Mouse (Mus musculus) heart, embryonic 15.5 days (tissue): Measurements from ENCODE around the gene Trmt11. TPM values are rescaled to one million over a fixed set of nuclear protein-coding genes. Genes with fewer than 3 reads are reported as not detected.
A peak's percentile ranks its signal among the peaks of the same experiment; 100 is the strongest.
"Not testable (repeated sequence)": the region's sequence is repeated elsewhere in the genome, so short reads cannot be mapped to it uniquely, and the experiment has no call there.

Experiments used
- ATAC-seq: fragments of 200-750 bp; cut with Nextera tagmentation; replicated peaks from 2 replicates; pipeline ENCODE4 v1.8.0; 2017; ENCODE audit warnings: low read depth, moderate TSS enrichment; ENCODE audit not compliant: insufficient number of reproducible peaks, insufficient read depth, low FRiP score
- H3K27ac ChIP-seq: fragments of 300-500 bp; sonication (generic); 2 replicates; pipeline ENCODE4 v1.5.1; 2015; ENCODE audit warnings: mild to moderate bottlenecking, inconsistent platforms
- H3K27me3 ChIP-seq: fragments of 300-500 bp; sonication (generic); 2 replicates; pipeline ENCODE4 v1.6.1; 2015; ENCODE audit warnings: inconsistent platforms
- H3K36me3 ChIP-seq: fragments of 300-500 bp; sonication (generic); 2 replicates; pipeline ENCODE4 v1.6.1; 2015; ENCODE audit warnings: mild to moderate bottlenecking, inconsistent platforms
- H3K4me1 ChIP-seq: fragments of 300-500 bp; sonication (generic); replicated peaks from 2 replicates; pipeline ENCODE4 v1.6.1; 2015; ENCODE audit warnings: inconsistent platforms
- H3K4me2 ChIP-seq: fragments of 300-500 bp; sonication (generic); 2 replicates; pipeline ENCODE4 v1.6.1; 2015; ENCODE audit warnings: inconsistent platforms, mild to moderate bottlenecking, moderate library complexity
- H3K4me3 ChIP-seq: fragments of 300-500 bp; sonication (generic); 2 replicates; pipeline ENCODE4 v1.5.1; 2015; ENCODE audit warnings: mild to moderate bottlenecking, inconsistent platforms
- H3K9ac ChIP-seq: fragments of 300-500 bp; sonication (generic); 2 replicates; pipeline ENCODE4 v1.6.1; 2015; ENCODE audit warnings: mild to moderate bottlenecking, inconsistent platforms
- H3K9me3 ChIP-seq: fragments of 300-500 bp; sonication (generic); replicated peaks from 2 replicates; pipeline ENCODE4 v1.6.1; 2016; ENCODE audit warnings: inconsistent platforms
- WGBS: fragments of 180-500 bp; shearing (Covaris S2); methylation state at CpG from one replicate; pipeline ENCODE4 v1.1.7; 2015; ENCODE audit warnings: mixed read lengths; 5-methylcytosine and 5-hydroxymethylcytosine counted together
- polyA plus RNA-seq: library from polyadenylated mRNA; unstranded; fragments of >200 nt; fragmentation: Nextera tagmentation; extraction: Ambion mirVana; gene quantifications from 2 replicates; pipeline ENCODE4 v1.2.1, GENCODE M21; 2015

The Trmt11 gene
- 12.6 and 16.1 TPM in 2 replicates for polyA plus RNA-seq

GRCm38 (mm10) chr10:30600542-30600966 lies at the start of gene Trmt11:
Gene Trmt11 (minus strand): TSS chr10:30600749.
- Histone ChIP-seq H3K9ac (peak within 1 kb of the TSS; percentile 82), H3K36me3 (peaks cover 14% of the 10 kb centered on the region), H3K4me3 (peak within 1 kb of the TSS; percentile 81), H3K27ac (peak within 1 kb of the TSS; percentile 85), H3K4me2 (peak within 1 kb of the TSS; percentile 68), H3K9me3 (no peaks in the 10 kb centered on the region), H3K4me1 (peaks cover 13% of the 10 kb centered on the region), H3K27me3 (no peaks in the 10 kb centered on the region)
- under 1% methylated on average over 28 of the region's 28 CpGs for WGBS
- peak; percentile 89 for ATAC-seq

GRCm38 (mm10) chr10:30647681-30648080 lies 47.1 kb upstream of the Trmt11 start:
- no peak overlapping the region for H3K4me3 ChIP-seq
- ATAC-seq = no peak
- H3K9me3 ChIP-seq = no peaks in the 10 kb centered on the region
- H3K9ac ChIP-seq = no peak overlapping the region
- WGBS = 69% methylated on average over 2 of the region's 2 CpGs
- no peaks in the 10 kb centered on the region for H3K27me3 ChIP-seq
- peaks cover 12% of the 10 kb centered on the region; the same call in 1 of the 2 replicates for H3K36me3 ChIP-seq
- no peak overlapping the region for H3K27ac ChIP-seq
- H3K4me2 ChIP-seq = no peak overlapping the region
- H3K4me1 ChIP-seq = no peaks in the 10 kb centered on the region

GRCm38 (mm10) chr10:30638216-30638615 lies 37.7 kb upstream of the Trmt11 start:
- 78% methylated on average over 3 of the region's 3 CpGs for WGBS
- Histone ChIP-seq H3K9ac (no peak overlapping the region), H3K27ac (no peak overlapping the region)

GRCm38 (mm10) chr10:30636474-30637154 lies 36.1 kb upstream of the Trmt11 start:
- H3K4me3 ChIP-seq, H3K4me2 ChIP-seq, H3K36me3 ChIP-seq, H3K27ac ChIP-seq, H3K27me3 ChIP-seq, ATAC-seq, H3K4me1 ChIP-seq, H3K9ac ChIP-seq, H3K9me3 ChIP-seq: not testable (repeated sequence)
- WGBS = 78% methylated on average over 1 of the region's 1 CpGs

More at GRCm38 (mm10) chr10:30638216-30638615, 37.7 kb upstream of the Trmt11 start:
- no peaks in the 10 kb centered on the region for H3K4me1 ChIP-seq
- H3K4me2 ChIP-seq = no peak overlapping the region
- no peak overlapping the region for H3K4me3 ChIP-seq
- no peaks in the 10 kb centered on the region for H3K36me3 ChIP-seq
- H3K27me3 ChIP-seq = no peaks in the 10 kb centered on the region
- H3K9me3 ChIP-seq = no peaks in the 10 kb centered on the region
- ATAC-seq = no peak

GRCm38 (mm10) chr10:30632718-30633117 lies 32.2 kb upstream of the Trmt11 start:
- Histone ChIP-seq H3K4me1 (no peaks in the 10 kb centered on the region), H3K27me3 (no peaks in the 10 kb centered on the region), H3K36me3 (no peaks in the 10 kb centered on the region), H3K9ac (no peak overlapping the region), H3K4me2 (no peak overlapping the region), H3K27ac (no peak overlapping the region), H3K9me3 (no peaks in the 10 kb centered on the region), H3K4me3 (no peak overlapping the region)
- 81% methylated on average over 1 of the region's 1 CpGs for WGBS
- no peak for ATAC-seq

GRCm38 (mm10) chr10:30629977-30630376 lies 29.4 kb upstream of the Trmt11 start:
- H3K4me2 ChIP-seq = no peak overlapping the region
- ATAC-seq = no peak
- H3K36me3 ChIP-seq = no peaks in the 10 kb centered on the region
- no peak overlapping the region for H3K9ac ChIP-seq
- H3K27me3 ChIP-seq = no peaks in the 10 kb centered on the region
- no peaks in the 10 kb centered on the region for H3K9me3 ChIP-seq
- H3K27ac ChIP-seq = no peak overlapping the region
- H3K4me1 ChIP-seq = no peaks in the 10 kb centered on the region
- H3K4me3 ChIP-seq = no peak overlapping the region

GRCm38 (mm10) chr10:30629513-30629912 lies 29.0 kb upstream of the Trmt11 start, which contains the start of gene Hint3:
Gene Hint3 (minus strand): TSS chr10:30629632.
- Histone ChIP-seq H3K9ac (no peak within 1 kb of the TSS), H3K9me3 (no peaks in the 10 kb centered on the region), H3K27ac (no peak within 1 kb of the TSS), H3K4me1 (no peaks in the 10 kb centered on the region), H3K36me3 (no peaks in the 10 kb centered on the region), H3K4me2 (no peak within 1 kb of the TSS), H3K4me3 (no peak within 1 kb of the TSS), H3K27me3 (no peaks in the 10 kb centered on the region)
- no peak for ATAC-seq
- WGBS = 61% methylated on average over 3 of the region's 3 CpGs

- 89% methylated on average over 11 of the region's 11 CpGs for WGBS
- not testable (repeated sequence) for H3K4me1 ChIP-seq
Measured at GRCm38 (mm10) chr10:30628444-30628843, 27.9 kb upstream of the Trmt11 start.

GRCm38 (mm10) chr10:30627548-30627947 lies 27.0 kb upstream of the Trmt11 start:
- Histone ChIP-seq H3K9ac (no peak overlapping the region), H3K27ac (no peak overlapping the region), H3K36me3 (no peaks in the 10 kb centered on the region), H3K4me1 (no peaks in the 10 kb centered on the region), H3K27me3 (no peaks in the 10 kb centered on the region), H3K9me3 (no peaks in the 10 kb centered on the region), H3K4me3 (no peak overlapping the region), H3K4me2 (no peak overlapping the region)
- ATAC-seq = no peak
- WGBS = 24% methylated on average over 1 of the region's 1 CpGs

More at GRCm38 (mm10) chr10:30628444-30628843, 27.9 kb upstream of the Trmt11 start:
- not testable (repeated sequence) for H3K4me3 ChIP-seq, H3K27ac ChIP-seq, H3K4me2 ChIP-seq, H3K9ac ChIP-seq, H3K36me3 ChIP-seq, H3K27me3 ChIP-seq, ATAC-seq, H3K9me3 ChIP-seq

GRCm38 (mm10) chr10:30624161-30625019 lies 23.8 kb upstream of the Trmt11 start:
- Histone ChIP-seq H3K27ac (no peak overlapping the region), H3K9ac (no peak overlapping the region), H3K4me2 (no peak overlapping the region), H3K36me3 (no peaks in the 10 kb centered on the region), H3K4me1 (no peaks in the 10 kb centered on the region), H3K9me3 (no peaks in the 10 kb centered on the region), H3K27me3 (no peaks in the 10 kb centered on the region), H3K4me3 (no peak overlapping the region)
- WGBS = 54% methylated on average over 5 of the region's 5 CpGs
- ATAC-seq = no peak

GRCm38 (mm10) chr10:30622928-30623327 lies 22.4 kb upstream of the Trmt11 start:
- no peak for ATAC-seq
- Histone ChIP-seq H3K9ac (no peak overlapping the region), H3K27ac (no peak overlapping the region), H3K4me1 (peaks cover 2% of the 10 kb centered on the region; the same call in 1 of the 2 replicates), H3K36me3 (no peaks in the 10 kb centered on the region), H3K4me3 (no peak overlapping the region), H3K27me3 (no peaks in the 10 kb centered on the region), H3K9me3 (no peaks in the 10 kb centered on the region), H3K4me2 (no peak overlapping the region)
